Mouse (Mus musculus) limb, embryonic 14.5 days (tissue): ENCODE measurements around the gene Dbx1. TPM values are rescaled to one million over a fixed set of nuclear protein-coding genes. Genes with fewer than 3 reads are reported as not detected.

Experiments used
- ATAC-seq: fragments of 200-750 bp; cut with Nextera tagmentation; 2 replicates; pipeline ENCODE4 v1.8.0; 2017; ENCODE audit warnings: low read depth, moderate number of reproducible peaks, moderate TSS enrichment; ENCODE audit not compliant: low FRiP score
- DNase-seq: peaks from one replicate; pipeline ENCODE4 v3.0.0-alpha.2; 2015; ENCODE audit warnings: low spot score
- H3K27ac ChIP-seq: fragments of 300-500 bp; sonication (generic); replicated peaks from 2 replicates; pipeline ENCODE4 v1.5.1; 2014; ENCODE audit warnings: low read depth, mild to moderate bottlenecking, low read length, moderate library complexity, mixed read lengths
- H3K27me3 ChIP-seq: fragments of 300-500 bp; sonication (generic); 2 replicates; pipeline ENCODE4 v1.6.1; 2014; ENCODE audit warnings: low read length, mixed read lengths; ENCODE audit not compliant: control insufficient read depth, insufficient read depth
- H3K36me3 ChIP-seq: fragments of 300-500 bp; sonication (generic); 2 replicates; pipeline ENCODE4 v1.6.1; 2014; ENCODE audit warnings: mild to moderate bottlenecking, low read length, moderate library complexity, mixed read lengths; ENCODE audit not compliant: control insufficient read depth, insufficient read depth
- H3K4me1 ChIP-seq: fragments of 300-500 bp; sonication (generic); 2 replicates; pipeline ENCODE4 v1.6.1; 2014; ENCODE audit warnings: antibody characterized with exemption, low read length, mixed read lengths; ENCODE audit not compliant: control insufficient read depth, insufficient read depth
- H3K4me2 ChIP-seq: fragments of 300-500 bp; sonication (generic); replicated peaks from 2 replicates; pipeline ENCODE4 v1.6.1; 2014; ENCODE audit warnings: low read depth, mild to moderate bottlenecking, low read length, moderate library complexity; ENCODE audit not compliant: severe bottlenecking
- H3K4me3 ChIP-seq: fragments of 300-500 bp; sonication (generic); replicated peaks from 2 replicates; pipeline ENCODE4 v1.5.1; 2014; ENCODE audit warnings: low read length
- H3K9ac ChIP-seq: fragments of 300-500 bp; sonication (generic); 2 replicates; pipeline ENCODE4 v1.6.1; 2014; ENCODE audit warnings: mild to moderate bottlenecking, low read depth, low read length, moderate library complexity; ENCODE audit not compliant: severe bottlenecking
- H3K9me3 ChIP-seq: fragments of 300-500 bp; sonication (generic); 2 replicates; pipeline ENCODE4 v1.6.1; 2016; ENCODE audit warnings: low read length; ENCODE audit not compliant: control insufficient read depth
- POLR2A ChIP-seq: fragments of 200-500 bp; IDR thresholded peaks from 2 replicates; pipeline ENCODE4 v1.8.0; 2012; ENCODE audit warnings: inconsistent platforms, mild to moderate bottlenecking, moderate library complexity, borderline replicate concordance; ENCODE audit not compliant: insufficient read depth, insufficient read length; ENCODE audit errors: extremely low read depth
- WGBS: fragments of 180-500 bp; shearing (Covaris S2); extraction: QIAGEN DNeasy Blood & Tissue Kit; methylation state at CpG from one replicate; pipeline ENCODE4 v1.1.7; 2014; 5-methylcytosine and 5-hydroxymethylcytosine counted together
- polyA plus RNA-seq, 2 experiments: library from polyadenylated mRNA; depleted of rRNA in 1 of 2; stranded (reverse) in 1 of 2; unstranded in 1 of 2; fragments of >200 nt; fragmentation: Nextera tagmentation in 1 of 2; extraction: Ambion mirVana in 1 of 2; gene quantifications; 2 replicates each; pipeline versions ENCODE4 v1.2.1 to v1.2.3; 2012 to 2014

Gene Dbx1
- polyA plus RNA-seq, 2 experiments: 3.4 to 4.3 TPM

DNA sequence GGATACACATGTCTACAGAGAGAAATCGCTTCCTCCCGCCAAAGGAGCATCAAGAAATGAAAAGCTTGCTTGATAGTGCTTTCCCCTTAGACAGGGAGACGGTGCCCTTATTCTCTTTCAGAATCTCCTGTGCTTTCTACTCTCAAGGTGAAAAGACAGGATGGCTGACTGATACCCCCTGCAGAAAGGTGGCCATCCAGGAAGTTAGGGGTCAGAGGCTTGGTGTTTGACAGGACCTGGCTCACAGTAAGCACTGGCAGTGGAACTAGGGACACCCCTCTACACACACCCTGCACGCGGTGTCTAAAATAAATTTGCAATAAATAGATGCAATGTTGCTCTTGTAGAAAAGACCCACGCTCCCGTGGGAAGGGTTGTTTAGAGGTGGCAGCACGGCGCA lies 4.8 kb downstream of the Dbx1 start:
- no peaks in the 10 kb centered on the region for H3K9me3 ChIP-seq
- no peak overlapping the region for H3K27ac ChIP-seq
- TF ChIP-seq POLR2A: no peak
- H3K27me3 ChIP-seq: peaks cover 73% of the 10 kb centered on the region
- WGBS: 13% methylated on average over 9 of the region's 9 CpGs
- 0 out of 2 replicates have a peak, but pooled peaks cover 9% of the 10 kb centered on the region for H3K4me1 ChIP-seq
- H3K36me3 ChIP-seq: no peaks in the 10 kb centered on the region
- H3K9ac ChIP-seq: no peak overlapping the region
- no peak overlapping the region for H3K4me3 ChIP-seq
- DNase-seq (no peak), ATAC-seq (no peak)
- no peak overlapping the region for H3K4me2 ChIP-seq

- Histone ChIP-seq H3K36me3 (no peaks in the 10 kb centered on the region), H3K27me3 (no peaks in the 10 kb centered on the region), H3K4me3 (no peak overlapping the region), H3K9me3 (no peaks in the 10 kb centered on the region), H3K4me1 (no peaks in the 10 kb centered on the region), H3K27ac (no peak overlapping the region), H3K9ac (no peak overlapping the region), H3K4me2 (no peak overlapping the region)
- WGBS: 73% methylated on average over 1 of the region's 1 CpGs
- no peak for ATAC-seq
- DNase-seq: no peak
- TF ChIP-seq POLR2A: no peak
Measured at GRCm38 (mm10) chr7:49620160-49620559, 16.5 kb downstream of the Dbx1 start.

- ATAC-seq (no peak), DNase-seq (no peak)
- TF ChIP-seq POLR2A: no peak
- no peaks in the 10 kb centered on the region for H3K27me3 ChIP-seq
- no peak overlapping the region for H3K27ac ChIP-seq
- 82% methylated on average over 4 of the region's 4 CpGs for WGBS
- H3K4me2 ChIP-seq: no peak overlapping the region
- no peak overlapping the region for H3K9ac ChIP-seq
- H3K9me3 ChIP-seq: no peaks in the 10 kb centered on the region
- H3K4me3 ChIP-seq: no peak overlapping the region
- no peaks in the 10 kb centered on the region for H3K36me3 ChIP-seq
- no peaks in the 10 kb centered on the region for H3K4me1 ChIP-seq
Measured at GRCm38 (mm10) chr7:49617087-49617486, 19.6 kb downstream of the Dbx1 start.

DNA sequence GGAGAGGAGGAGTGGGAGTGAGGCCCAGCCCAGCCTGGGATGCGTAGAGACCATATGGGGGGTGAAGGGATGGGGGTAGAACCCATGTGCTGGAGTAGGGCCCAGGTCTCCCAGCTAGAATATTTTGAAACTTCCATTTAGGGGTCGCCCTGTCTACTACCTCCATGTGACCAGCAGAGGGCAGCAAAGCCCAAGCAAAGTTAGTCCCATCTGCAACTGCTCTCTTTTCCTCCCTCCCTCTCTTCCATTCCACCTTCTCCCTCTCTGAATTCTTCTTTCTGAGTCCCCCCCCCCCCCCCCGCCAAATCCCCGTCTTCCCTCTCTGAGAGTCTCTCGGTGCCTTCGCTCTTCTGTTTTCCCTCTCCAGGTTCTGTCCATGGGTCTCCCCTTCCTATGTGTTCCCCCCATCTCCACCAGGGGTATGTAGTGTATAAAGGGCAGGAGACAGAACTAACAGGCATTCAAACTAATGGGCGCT lies 20.4 kb downstream of the Dbx1 start:
- H3K4me1 ChIP-seq: no peaks in the 10 kb centered on the region
- H3K4me2 ChIP-seq: peak overlapping the region; percentile 30
- WGBS: 7% methylated on average over 7 of the region's 7 CpGs
- TF ChIP-seq POLR2A: no peak
- H3K27me3 ChIP-seq: no peaks in the 10 kb centered on the region
- H3K4me3 ChIP-seq: 0 out of 2 replicates have a peak overlapping the region, but pooled peaks have one; percentile 5
- no peaks in the 10 kb centered on the region for H3K9me3 ChIP-seq
- DNase-seq (peak; percentile 84), ATAC-seq (peak; percentile 76)
- no peak overlapping the region for H3K27ac ChIP-seq
- H3K9ac ChIP-seq: no peak overlapping the region
- no peaks in the 10 kb centered on the region for H3K36me3 ChIP-seq

DNA sequence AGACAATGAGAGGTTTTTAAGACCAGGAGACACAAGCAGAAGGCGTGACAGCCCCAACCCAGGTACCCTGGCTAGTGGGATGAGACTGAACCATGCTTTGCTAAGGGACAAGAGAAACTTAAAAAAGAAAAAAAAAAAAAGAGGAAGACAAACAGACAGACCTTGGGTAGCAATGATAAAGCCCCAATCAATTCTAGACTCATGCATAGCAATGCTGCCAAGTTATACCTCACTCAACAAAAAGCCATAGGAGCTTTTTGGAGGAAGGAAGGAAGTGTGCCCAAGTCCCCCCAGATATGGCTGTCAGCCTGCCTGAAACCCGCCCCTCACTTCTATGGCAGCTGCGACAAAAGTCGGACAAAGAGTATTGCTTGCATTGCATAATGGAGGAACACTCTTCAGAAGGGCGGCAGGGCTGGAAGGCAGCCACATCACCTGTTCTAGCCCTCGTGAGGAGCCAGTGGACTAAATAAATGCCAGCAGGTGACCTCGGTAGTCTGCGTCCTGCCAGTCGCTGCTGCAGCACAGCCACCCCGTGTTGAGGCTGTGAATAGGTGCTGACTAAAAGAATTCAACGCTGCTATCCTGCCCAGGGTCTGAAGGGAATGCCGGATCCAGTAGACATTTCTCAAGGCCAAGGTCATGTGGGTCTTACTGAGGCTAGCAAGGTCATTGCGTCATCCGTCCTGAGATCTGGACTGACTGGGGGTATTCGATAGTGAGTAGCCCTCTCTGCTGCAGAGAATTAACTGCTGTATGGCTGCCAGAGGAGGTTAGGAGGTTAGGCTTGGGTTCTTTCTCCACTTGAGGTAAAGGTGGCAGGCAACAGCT lies 31.5 kb downstream of the Dbx1 start:
- no peak overlapping the region for H3K4me2 ChIP-seq
- no peak for DNase-seq
- 85% methylated on average over 15 of the region's 15 CpGs for whole genome bisulfite sequencing

More for the DNA sequence above, 31.5 kb downstream of the Dbx1 start:
- H3K4me3 ChIP-seq: no peak overlapping the region
- TF ChIP-seq POLR2A: no peak
- no peak overlapping the region for H3K27ac ChIP-seq
- H3K4me1 ChIP-seq: no peaks in the 10 kb centered on the region; the same call in 1 of the 2 replicates
- no peak overlapping the region for H3K9ac ChIP-seq
- peaks cover 23% of the 10 kb centered on the region for H3K36me3 ChIP-seq
- H3K27me3 ChIP-seq: no peaks in the 10 kb centered on the region
- ATAC-seq: no peak
- H3K9me3 ChIP-seq: no peaks in the 10 kb centered on the region
